Mouse (Mus musculus) hindbrain, embryonic 11.5 days (tissue): ENCODE measurements around the gene Sepsecs. TPM values are rescaled to one million over a fixed set of nuclear protein-coding genes. Genes with fewer than 3 reads are reported as not detected.

Source experiments
- ATAC-seq: fragments of 200-750 bp; cut with Nextera tagmentation; 2 replicates; pipeline ENCODE4 v1.8.0; 2017; ENCODE audit warnings: mild to moderate bottlenecking, moderate TSS enrichment, moderate library complexity; ENCODE audit not compliant: low FRiP score
- DNase-seq: peaks from one replicate; pipeline ENCODE4 v3.0.0-alpha.2; 2015; ENCODE audit warnings: low spot score
- H3K27ac ChIP-seq: fragments of 300-500 bp; sonication (generic); 2 replicates; pipeline ENCODE4 v1.5.1; 2014; ENCODE audit warnings: mild to moderate bottlenecking, low read depth, low read length
- H3K27me3 ChIP-seq: fragments of 300-500 bp; sonication (generic); 2 replicates; pipeline ENCODE4 v1.6.1; 2014; ENCODE audit warnings: mild to moderate bottlenecking, low read length, moderate library complexity, mixed read lengths; ENCODE audit not compliant: control insufficient read depth, insufficient read depth
- H3K36me3 ChIP-seq: fragments of 300-500 bp; sonication (generic); 2 replicates; pipeline ENCODE4 v1.6.1; 2014; ENCODE audit warnings: mild to moderate bottlenecking, low read length, moderate library complexity, mixed read lengths; ENCODE audit not compliant: control insufficient read depth, insufficient read depth
- H3K4me1 ChIP-seq: fragments of 300-500 bp; sonication (generic); replicated peaks from 2 replicates; pipeline ENCODE4 v1.6.1; 2014; ENCODE audit warnings: low read length, mixed read lengths; ENCODE audit not compliant: control insufficient read depth, insufficient read depth
- H3K4me2 ChIP-seq: fragments of 300-500 bp; sonication (generic); replicated peaks from 2 replicates; pipeline ENCODE4 v1.6.1; 2014; ENCODE audit warnings: mild to moderate bottlenecking, low read depth, low read length
- H3K4me3 ChIP-seq: fragments of 300-500 bp; sonication (generic); 2 replicates; pipeline ENCODE4 v1.5.1; 2014; ENCODE audit warnings: low read depth, low read length
- H3K9ac ChIP-seq: fragments of 300-500 bp; sonication (generic); 2 replicates; pipeline ENCODE4 v1.6.1; 2014; ENCODE audit warnings: low read depth, low read length
- H3K9me3 ChIP-seq: fragments of 300-500 bp; sonication (generic); 2 replicates; pipeline ENCODE4 v1.6.1; 2016; ENCODE audit warnings: low read length; ENCODE audit not compliant: control insufficient read depth
- WGBS: fragments of 180-500 bp; shearing (Covaris S2); extraction: QIAGEN DNeasy Blood & Tissue Kit; methylation state at CpG from one replicate; pipeline ENCODE4 v1.1.7; 2014; 5-methylcytosine and 5-hydroxymethylcytosine counted together
- polyA plus RNA-seq: library from polyadenylated mRNA; unstranded; fragments of >200 nt; fragmentation: Nextera tagmentation; extraction: Ambion mirVana; gene quantifications from 2 replicates; pipeline ENCODE4 v1.2.1, GENCODE M21; 2014

Gene Sepsecs
- polyA plus RNA-seq, 1 experiment from 2014 or later, result 7.6 TPM

- no peak overlapping the region for H3K9ac ChIP-seq
- no peak for ATAC-seq
- no peaks in the 10 kb centered on the region; the same call in 1 of the 2 replicates for H3K9me3 ChIP-seq
- H3K4me3 ChIP-seq, result no peak overlapping the region
- no peak for DNase-seq
- no peak overlapping the region for H3K27ac ChIP-seq
- H3K4me2 ChIP-seq, result no peak overlapping the region
- WGBS, result 93% methylated on average over 10 of the region's 10 CpGs
- H3K36me3 ChIP-seq, result no peaks in the 10 kb centered on the region
- no peaks in the 10 kb centered on the region for H3K27me3 ChIP-seq
- H3K4me1 ChIP-seq, result no peaks in the 10 kb centered on the region
Observed at GRCm38 (mm10) chr5:52609672-52610071, 59.8 kb downstream of the Sepsecs start.

GRCm38 (mm10) chr5:52604582-52605041 is 64.9 kb downstream of the Sepsecs start:
- no peak overlapping the region for H3K4me2 ChIP-seq
- no peaks in the 10 kb centered on the region for H3K36me3 ChIP-seq
- H3K27me3 ChIP-seq, result no peaks in the 10 kb centered on the region
- WGBS, result 58% methylated on average over 6 of the region's 6 CpGs
- no peak overlapping the region for H3K9ac ChIP-seq
- H3K27ac ChIP-seq, result no peak overlapping the region
- H3K4me3 ChIP-seq, result no peak overlapping the region
- no peak for ATAC-seq
- no peak for DNase-seq
- no peaks in the 10 kb centered on the region; the same call in 1 of the 2 replicates for H3K9me3 ChIP-seq
- no peaks in the 10 kb centered on the region for H3K4me1 ChIP-seq

GRCm38 (mm10) chr5:52590612-52591011 is 78.9 kb downstream of the Sepsecs start:
- ATAC-seq, result no peak
- Histone ChIP-seq H3K9ac (no peak overlapping the region), H3K9me3 (no peaks in the 10 kb centered on the region), H3K4me1 (no peaks in the 10 kb centered on the region), H3K4me2 (no peak overlapping the region), H3K36me3 (no peaks in the 10 kb centered on the region), H3K27me3 (no peaks in the 10 kb centered on the region), H3K27ac (no peak overlapping the region), H3K4me3 (no peak overlapping the region)
- DNase-seq, result no peak
- WGBS, result 90% methylated on average over 9 of the region's 9 CpGs

Other genes starting within 250 kb of the Sepsecs start
- gene Ccdc149, start 198.2 kb downstream of the Sepsecs start, polyA plus RNA-seq, result 3.1 and 3.4 TPM in 2 replicates
- gene Lgi2, start 103.2 kb downstream of the Sepsecs start, polyA plus RNA-seq, result 1.5 TPM in 2 replicates
- 23.1 and 25.2 TPM in 2 replicates for gene Pi4k2b, start 71.9 kb upstream of the Sepsecs start, polyA plus RNA-seq
- 15.6 and 17.4 TPM in 2 replicates for gene Zcchc4, start 105.7 kb upstream of the Sepsecs start, polyA plus RNA-seq
- gene Anapc4, start 164.3 kb upstream of the Sepsecs start, polyA plus RNA-seq, result 129 and 142 TPM in 2 replicates